Mouse (Mus musculus) neural tube, embryonic 14.5 days (tissue): ENCODE measurements at regions not wholly inside any gene's neighbourhood (a gene's known extent, or its start where the extent isn't known, plus 50 kb on each side); places are given as distances from the start of the nearest gene placed in this dataset.

ENCODE experiments used
- ATAC-seq: fragments of 200-750 bp; cut with Nextera tagmentation; 2 replicates; pipeline ENCODE4 v1.8.0; 2017; ENCODE audit warnings: low read depth, mild to moderate bottlenecking, moderate TSS enrichment, moderate library complexity
- H3K27ac ChIP-seq: fragments of 300-500 bp; sonication (generic); 2 replicates; pipeline ENCODE4 v1.5.1; 2014; ENCODE audit warnings: low read depth, mild to moderate bottlenecking, control low read depth, low read length, moderate library complexity, mixed read lengths
- H3K27me3 ChIP-seq: fragments of 300-500 bp; sonication (generic); 2 replicates; pipeline ENCODE4 v1.6.1; 2014; ENCODE audit warnings: low read length; ENCODE audit not compliant: control insufficient read depth, insufficient read depth
- H3K36me3 ChIP-seq: fragments of 300-500 bp; sonication (generic); 2 replicates; pipeline ENCODE4 v1.6.1; 2014; ENCODE audit warnings: low read length, mixed read lengths; ENCODE audit not compliant: control insufficient read depth, insufficient read depth
- H3K4me1 ChIP-seq: fragments of 300-500 bp; sonication (generic); 2 replicates; pipeline ENCODE4 v1.6.1; 2014; ENCODE audit warnings: low read length; ENCODE audit not compliant: control insufficient read depth, insufficient read depth
- H3K4me2 ChIP-seq: fragments of 300-500 bp; sonication (generic); 2 replicates; pipeline ENCODE4 v1.6.1; 2014; ENCODE audit warnings: mild to moderate bottlenecking, low read depth, low read length, control low read depth
- H3K4me3 ChIP-seq: fragments of 300-500 bp; sonication (generic); 2 replicates; pipeline ENCODE4 v1.5.1; 2014; ENCODE audit warnings: low read depth, low read length, control low read depth, mixed read lengths
- H3K9ac ChIP-seq: fragments of 300-500 bp; sonication (generic); replicated peaks from 2 replicates; pipeline ENCODE4 v1.6.1; 2014; ENCODE audit warnings: low read depth, mild to moderate bottlenecking, control low read depth, low read length, mixed read lengths
- H3K9me3 ChIP-seq: fragments of 300-500 bp; sonication (generic); 2 replicates; pipeline ENCODE4 v1.6.1; 2016; ENCODE audit warnings: low read length; ENCODE audit not compliant: control insufficient read depth
- WGBS: fragments of 180-500 bp; shearing (Covaris S2); extraction: QIAGEN DNeasy Blood & Tissue Kit; methylation state at CpG from one replicate; pipeline ENCODE4 v1.1.7; 2014; 5-methylcytosine and 5-hydroxymethylcytosine counted together

DNA sequence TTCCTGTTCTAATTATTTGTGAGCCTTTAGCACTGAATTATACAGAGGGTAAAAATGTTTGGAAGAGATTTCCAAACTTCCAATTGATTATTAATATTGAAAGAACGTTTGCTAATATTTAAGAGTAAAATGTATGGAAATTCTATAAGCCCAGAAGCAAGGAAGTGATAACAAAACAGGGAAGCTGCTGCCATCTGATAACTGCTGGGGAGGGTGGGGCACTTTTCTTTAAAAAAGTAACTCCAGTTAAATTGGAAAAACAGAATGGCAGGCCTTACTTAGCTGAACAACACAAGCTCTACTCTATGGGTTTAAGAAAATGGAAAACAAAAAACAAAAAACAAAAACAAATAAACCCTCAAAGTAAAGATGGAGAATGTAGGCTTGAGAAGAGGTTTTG, 1327.7 kb downstream of the Hace1 start:
- no peak for ATAC-seq
- H3K4me1 ChIP-seq, result no peaks in the 10 kb centered on the region
- no peak overlapping the region for H3K27ac ChIP-seq
- H3K36me3 ChIP-seq, result no peaks in the 10 kb centered on the region
- no peaks in the 10 kb centered on the region for H3K27me3 ChIP-seq
- H3K4me2 ChIP-seq, result no peak overlapping the region
- WGBS, result 79% methylated on average over 1 of the region's 1 CpGs
- no peak overlapping the region for H3K4me3 ChIP-seq
- no peak overlapping the region for H3K9ac ChIP-seq
- no peaks in the 10 kb centered on the region for H3K9me3 ChIP-seq

DNA sequence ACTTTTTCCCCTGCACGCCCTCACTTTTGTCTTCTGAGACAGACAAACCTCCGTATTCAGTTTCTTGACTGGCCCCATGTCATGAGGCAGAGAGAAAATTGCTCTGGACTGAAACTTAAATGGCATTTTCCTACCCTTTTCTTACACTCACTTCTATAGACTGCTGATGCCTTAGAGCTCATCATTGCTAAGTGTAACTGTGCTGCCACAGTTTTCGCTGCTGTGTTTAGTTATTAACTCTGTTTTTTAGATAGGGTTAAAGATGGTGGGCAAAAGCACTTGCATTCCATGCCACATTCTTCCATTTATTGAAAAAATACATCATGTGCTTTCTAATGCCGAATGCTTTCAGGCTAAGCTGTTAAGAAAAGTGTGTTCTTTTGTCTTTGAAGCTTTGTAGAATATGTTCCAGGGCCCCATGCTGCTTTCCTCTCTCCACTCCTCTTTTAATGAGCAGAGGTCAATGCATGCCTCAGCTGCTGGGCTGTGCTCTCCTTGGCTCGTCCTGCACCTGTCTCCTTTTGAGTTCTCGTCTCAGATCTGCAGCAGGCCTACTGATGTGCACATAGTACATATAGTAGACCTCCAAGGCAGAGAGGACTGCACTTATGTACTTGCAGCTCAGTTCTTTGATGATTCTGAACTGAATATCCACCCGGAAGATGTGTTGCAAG, 1345.0 kb downstream of the Hace1 start:
- Histone ChIP-seq H3K27ac (no peak overlapping the region), H3K27me3 (no peaks in the 10 kb centered on the region), H3K4me2 (no peak overlapping the region), H3K4me3 (no peak overlapping the region), H3K4me1 (no peaks in the 10 kb centered on the region), H3K9ac (no peak overlapping the region), H3K9me3 (no peaks in the 10 kb centered on the region), H3K36me3 (no peaks in the 10 kb centered on the region)
- WGBS, result 46% methylated on average over 7 of the region's 7 CpGs
- ATAC-seq, result no peak; the same call in 1 of the 2 replicates

GRCm38 (mm10) chr10:46934311-46934710, 1356.7 kb downstream of the Hace1 start:
- H3K4me3 ChIP-seq, result no peak overlapping the region
- no peak overlapping the region for H3K4me2 ChIP-seq
- no peak overlapping the region for H3K27ac ChIP-seq
- no peaks in the 10 kb centered on the region for H3K36me3 ChIP-seq
- no peak overlapping the region for H3K9ac ChIP-seq
- no peaks in the 10 kb centered on the region for H3K27me3 ChIP-seq
- no peak for ATAC-seq
- no peaks in the 10 kb centered on the region for H3K9me3 ChIP-seq
- no peaks in the 10 kb centered on the region for H3K4me1 ChIP-seq

DNA sequence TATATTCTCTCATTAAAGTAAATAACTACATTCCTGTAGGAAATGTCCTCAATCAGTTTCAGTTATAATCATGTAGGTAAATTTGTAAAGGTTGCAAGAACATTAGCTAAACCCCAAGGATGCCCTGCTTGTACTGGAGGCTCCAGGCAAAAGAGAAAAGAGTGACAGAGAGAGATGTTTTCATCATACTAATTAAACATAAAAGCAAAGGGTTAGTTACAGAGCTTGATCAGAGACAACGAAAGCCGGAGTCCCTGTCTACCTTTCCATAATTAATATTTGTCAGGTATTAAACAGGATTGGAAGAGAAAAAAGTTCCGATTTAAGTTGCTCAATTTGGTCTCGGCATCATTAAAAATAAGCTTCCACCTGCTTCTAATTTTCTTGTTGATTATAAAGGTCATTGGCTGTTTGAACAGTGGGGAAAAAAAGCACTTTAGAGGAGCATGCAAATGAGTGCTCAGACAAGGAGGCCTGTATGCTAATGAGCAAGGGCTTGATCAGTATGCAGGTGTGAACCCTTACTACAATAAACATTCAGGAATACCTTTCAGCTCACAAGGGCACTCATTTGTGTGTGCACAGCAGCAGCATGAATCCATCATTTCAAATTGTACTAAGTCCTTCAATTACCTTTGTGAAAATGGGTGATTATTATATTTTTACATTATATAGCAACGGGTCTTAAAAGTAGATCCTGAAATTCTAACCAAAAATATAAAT, 1358.8 kb downstream of the Hace1 start:
- Histone ChIP-seq H3K9me3 (no peaks in the 10 kb centered on the region), H3K4me1 (no peaks in the 10 kb centered on the region), H3K27ac (no peak overlapping the region), H3K9ac (no peak overlapping the region), H3K27me3 (no peaks in the 10 kb centered on the region), H3K4me2 (no peak overlapping the region), H3K36me3 (no peaks in the 10 kb centered on the region), H3K4me3 (no peak overlapping the region)
- no peak for ATAC-seq
- 61% methylated on average over 5 of the region's 5 CpGs for WGBS

DNA sequence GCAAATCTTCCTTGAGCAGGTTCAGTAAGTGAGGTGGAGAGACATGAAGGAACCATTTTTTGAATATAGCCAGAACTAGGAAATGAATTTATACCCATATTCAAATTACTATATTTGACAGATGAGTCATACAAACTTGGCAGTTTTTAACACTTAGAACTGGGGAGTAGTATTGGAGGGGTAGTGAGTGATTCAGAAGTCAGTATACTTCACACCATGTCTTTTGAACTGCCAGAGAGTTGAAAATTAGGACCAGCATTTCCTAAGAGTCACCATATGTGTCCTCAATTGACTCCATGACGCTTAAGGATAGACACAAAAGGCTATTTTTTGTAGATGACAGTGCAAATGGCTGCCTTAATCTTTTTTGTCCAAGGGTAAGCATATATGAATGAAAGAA, 1361.7 kb downstream of the Hace1 start:
- Histone ChIP-seq H3K36me3 (no peaks in the 10 kb centered on the region), H3K4me2 (no peak overlapping the region), H3K9ac (no peak overlapping the region), H3K4me1 (no peaks in the 10 kb centered on the region), H3K9me3 (no peaks in the 10 kb centered on the region), H3K27ac (no peak overlapping the region), H3K27me3 (no peaks in the 10 kb centered on the region), H3K4me3 (no peak overlapping the region)
- no peak for ATAC-seq
- 83% methylated on average over 1 of the region's 1 CpGs for WGBS

GRCm38 (mm10) chr10:46939819-46940218, 1362.2 kb downstream of the Hace1 start:
- Histone ChIP-seq H3K27me3 (no peaks in the 10 kb centered on the region), H3K27ac (no peak overlapping the region), H3K9me3 (no peaks in the 10 kb centered on the region), H3K4me1 (no peaks in the 10 kb centered on the region), H3K4me3 (no peak overlapping the region), H3K4me2 (no peak overlapping the region), H3K36me3 (no peaks in the 10 kb centered on the region), H3K9ac (no peak overlapping the region)
- ATAC-seq, result no peak
- WGBS, result 80% methylated on average over 2 of the region's 2 CpGs

DNA sequence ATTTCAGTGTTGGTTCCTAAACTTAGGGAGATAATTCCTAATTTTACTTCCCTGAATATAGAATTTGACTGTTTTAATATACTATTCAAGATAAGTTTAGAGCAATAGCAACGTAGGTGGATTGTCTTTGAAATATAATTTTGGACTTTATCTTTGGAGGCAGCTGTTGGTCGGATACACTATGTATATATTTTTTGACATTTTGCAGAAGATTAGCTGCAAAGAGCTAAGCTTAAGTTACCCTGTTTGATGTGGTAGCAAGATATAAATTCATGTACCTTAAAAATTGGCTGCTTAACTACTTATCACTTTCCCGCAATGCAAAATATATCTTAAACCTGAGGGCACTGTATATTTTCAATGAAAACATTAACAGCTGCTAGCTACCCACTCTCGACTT, 1375.3 kb downstream of the Hace1 start:
- H3K9ac ChIP-seq, result no peak overlapping the region
- no peak for ATAC-seq
- no peak overlapping the region for H3K4me2 ChIP-seq
- 91% methylated on average over 4 of the region's 4 CpGs for WGBS
- no peaks in the 10 kb centered on the region for H3K27me3 ChIP-seq
- H3K4me1 ChIP-seq, result no peaks in the 10 kb centered on the region
- no peak overlapping the region for H3K27ac ChIP-seq
- H3K9me3 ChIP-seq, result no peaks in the 10 kb centered on the region
- no peak overlapping the region for H3K4me3 ChIP-seq
- H3K36me3 ChIP-seq, result no peaks in the 10 kb centered on the region

- WGBS, result 80% methylated on average over 1 of the region's 1 CpGs
- H3K27ac ChIP-seq, result no peak overlapping the region
- no peak overlapping the region for H3K4me3 ChIP-seq
- no peaks in the 10 kb centered on the region for H3K36me3 ChIP-seq
- no peak overlapping the region for H3K9ac ChIP-seq
- H3K9me3 ChIP-seq, result no peaks in the 10 kb centered on the region
- ATAC-seq, result no peak
- no peak overlapping the region for H3K4me2 ChIP-seq
- H3K4me1 ChIP-seq, result no peaks in the 10 kb centered on the region
- no peaks in the 10 kb centered on the region for H3K27me3 ChIP-seq
Measured at GRCm38 (mm10) chr10:46954701-46955100, 1377.1 kb downstream of the Hace1 start.

GRCm38 (mm10) chr10:46980410-46980809, 1402.8 kb downstream of the Hace1 start:
- ATAC-seq, result no peak
- Histone ChIP-seq H3K4me1 (no peaks in the 10 kb centered on the region), H3K27ac (no peak overlapping the region), H3K9me3 (no peaks in the 10 kb centered on the region), H3K27me3 (no peaks in the 10 kb centered on the region), H3K36me3 (no peaks in the 10 kb centered on the region), H3K4me3 (no peak overlapping the region), H3K4me2 (no peak overlapping the region), H3K9ac (no peak overlapping the region)
